Mouse (Mus musculus): ENCODE measurements around the gene Olfr543. TPM values are rescaled to one million over a fixed set of nuclear protein-coding genes. Genes with fewer than 3 reads are reported as not detected.

The Olfr543 gene
- polyA plus RNA-seq, 1 experiment from 2014 or later, result 0.31 TPM

Other genes with a start within 250 kb of the Olfr543 start
- gene Rhog, start 225.6 kb downstream of the Olfr543 start, polyA plus RNA-seq (2014; fragmentation: Nextera tagmentation; extraction: Ambion mirVana), result 66.6 and 68.0 TPM in 2 replicates
- 36.4 TPM in 2 replicates for gene Stim1, start 213.9 kb downstream of the Olfr543 start, polyA plus RNA-seq (2014; fragmentation: Nextera tagmentation; extraction: Ambion mirVana)
- gene Rrm1, start 40.0 kb downstream of the Olfr543 start, polyA plus RNA-seq (2014; fragmentation: Nextera tagmentation; extraction: Ambion mirVana), result 98.1 and 123 TPM in 2 replicates
- gene Olfr544, start 6.6 kb upstream of the Olfr543 start, polyA plus RNA-seq (2014; fragmentation: Nextera tagmentation; extraction: Ambion mirVana), result 0.10 and 0.14 TPM in 2 replicates
- gene Olfr545, start 17.9 kb upstream of the Olfr543 start, polyA plus RNA-seq (2014; fragmentation: Nextera tagmentation; extraction: Ambion mirVana), result not detected in 2 replicates
- gene Olfr547, start 53.1 kb upstream of the Olfr543 start, polyA plus RNA-seq (2014; fragmentation: Nextera tagmentation; extraction: Ambion mirVana), result not detected in 2 replicates
- gene Olfr548-ps1, start 59.2 kb upstream of the Olfr543 start, polyA plus RNA-seq (2014; fragmentation: Nextera tagmentation; extraction: Ambion mirVana), result not detected in 2 replicates
- gene Olfr549, start 68.2 kb upstream of the Olfr543 start, polyA plus RNA-seq (2014; fragmentation: Nextera tagmentation; extraction: Ambion mirVana), result not detected in 2 replicates
- 0.58 and 1.1 TPM in 2 replicates for gene Trim21, start 83.8 kb upstream of the Olfr543 start, polyA plus RNA-seq (2014; fragmentation: Nextera tagmentation; extraction: Ambion mirVana)
- 0.33 and 0.71 TPM in 2 replicates for gene Olfr550, start 89.8 kb upstream of the Olfr543 start, polyA plus RNA-seq (2014; fragmentation: Nextera tagmentation; extraction: Ambion mirVana)
- gene Olfr551, start 110.2 kb upstream of the Olfr543 start, polyA plus RNA-seq (2014; fragmentation: Nextera tagmentation; extraction: Ambion mirVana), result 0.03 TPM in 1 of 2 replicates, not detected in the other
- gene Olfr552, start 116.1 kb upstream of the Olfr543 start, polyA plus RNA-seq (2014; fragmentation: Nextera tagmentation; extraction: Ambion mirVana), result 0.14 TPM in 1 of 2 replicates, not detected in the other
- 0.08 TPM in 1 of 2 replicates, not detected in the other for gene Olfr553, start 136.5 kb upstream of the Olfr543 start, polyA plus RNA-seq (2014; fragmentation: Nextera tagmentation; extraction: Ambion mirVana)
- not detected in 2 replicates for gene Olfr554, start 156.8 kb upstream of the Olfr543 start, polyA plus RNA-seq (2014; fragmentation: Nextera tagmentation; extraction: Ambion mirVana)
- not detected in 2 replicates for gene Olfr555, start 177.1 kb upstream of the Olfr543 start, polyA plus RNA-seq (2014; fragmentation: Nextera tagmentation; extraction: Ambion mirVana)
- not detected in 2 replicates for gene Olfr556, start 183.2 kb upstream of the Olfr543 start, polyA plus RNA-seq (2014; fragmentation: Nextera tagmentation; extraction: Ambion mirVana)
- gene Trim68, start 205.6 kb upstream of the Olfr543 start, polyA plus RNA-seq (2014; fragmentation: Nextera tagmentation; extraction: Ambion mirVana), result 12.6 and 15.4 TPM in 2 replicates
- 0.10 and 0.12 TPM in 2 replicates for gene Olfr557, start 214.2 kb upstream of the Olfr543 start, polyA plus RNA-seq (2014; fragmentation: Nextera tagmentation; extraction: Ambion mirVana)
- 0.75 and 1.4 TPM in 2 replicates for gene Olfr558, start 220.5 kb upstream of the Olfr543 start, polyA plus RNA-seq (2014; fragmentation: Nextera tagmentation; extraction: Ambion mirVana)
- not detected in 2 replicates for gene Olfr33, start 237.4 kb upstream of the Olfr543 start, polyA plus RNA-seq (2014; fragmentation: Nextera tagmentation; extraction: Ambion mirVana)
- gene Olfr559, start 245.8 kb upstream of the Olfr543 start, polyA plus RNA-seq (2014; fragmentation: Nextera tagmentation; extraction: Ambion mirVana), result not detected in 2 replicates